Mouse (Mus musculus): ENCODE data around the gene Ywhae. TPM values are rescaled to one million over a fixed set of nuclear protein-coding genes. Genes with fewer than 3 reads are reported as not detected.

Ywhae gene
- total RNA-seq, 2 experiments from 2014 or later: 1,280 to 1,321 TPM

GRCm38 (mm10) chr11:75735462-75736252 lies 3.0 kb downstream of the Ywhae start:
- intact Hi-C loops (cut with DNase I): no loop called here
- DNase-seq (ENCODE audit: low spot score in 2 of 2): no peak

GRCm38 (mm10) chr11:75736978-75737377 lies 4.3 kb downstream of the Ywhae start:
- DNase-seq (ENCODE audit: low spot score in 2 of 2): no peak

GRCm38 (mm10) chr11:75737806-75738476 lies 5.3 kb downstream of the Ywhae start:
- intact Hi-C loops (cut with DNase I): no loop called here
- DNase-seq (ENCODE audit: low spot score in 2 of 2): no peak

More at GRCm38 (mm10) chr11:75736978-75737377, 4.3 kb downstream of the Ywhae start:
- intact Hi-C loops (cut with DNase I): no loop called here

DNA sequence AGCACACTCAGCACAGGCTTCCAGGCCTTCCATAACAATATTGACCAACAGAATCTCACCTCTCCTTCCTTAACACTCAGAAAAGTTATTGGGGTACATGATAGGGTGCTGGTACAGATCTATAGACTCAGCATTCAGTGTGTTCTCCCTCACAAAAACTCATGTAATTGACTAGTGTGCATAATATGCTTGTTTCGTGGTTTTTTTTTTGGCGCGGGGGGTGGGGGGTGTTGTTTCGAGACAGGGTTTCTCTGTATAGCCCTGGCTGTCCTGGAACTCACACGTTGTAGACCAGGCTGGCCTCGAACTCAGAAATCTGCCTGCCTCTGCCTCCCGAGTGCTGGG lies 5.8 kb downstream of the Ywhae start:
- DNase-seq (ENCODE audit: low spot score in 2 of 2): no peak
- intact Hi-C loops (cut with DNase I): no loop called here

DNA sequence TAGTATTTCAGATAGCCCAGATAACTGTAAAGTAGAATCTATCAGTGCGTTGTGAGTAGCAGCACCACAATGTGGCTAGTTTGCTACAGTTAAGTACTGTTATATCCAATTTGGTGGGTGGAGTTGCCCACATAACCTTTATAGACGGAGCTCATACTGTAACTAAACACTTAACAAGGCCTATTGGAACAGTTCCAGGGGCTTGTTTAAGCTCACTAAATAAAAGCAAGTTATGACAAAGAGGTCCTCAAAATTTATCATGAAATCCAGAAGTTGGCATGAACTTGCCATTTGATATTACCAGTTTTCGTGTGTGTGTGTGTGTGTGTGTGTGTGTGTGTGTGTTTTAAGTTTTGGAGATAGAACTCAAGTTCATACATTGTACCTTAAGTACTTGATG lies 7.5 kb downstream of the Ywhae start:
- intact Hi-C loops (cut with DNase I): no loop called here
- no peak for DNase-seq (ENCODE audit: low spot score in 2 of 2)

DNA sequence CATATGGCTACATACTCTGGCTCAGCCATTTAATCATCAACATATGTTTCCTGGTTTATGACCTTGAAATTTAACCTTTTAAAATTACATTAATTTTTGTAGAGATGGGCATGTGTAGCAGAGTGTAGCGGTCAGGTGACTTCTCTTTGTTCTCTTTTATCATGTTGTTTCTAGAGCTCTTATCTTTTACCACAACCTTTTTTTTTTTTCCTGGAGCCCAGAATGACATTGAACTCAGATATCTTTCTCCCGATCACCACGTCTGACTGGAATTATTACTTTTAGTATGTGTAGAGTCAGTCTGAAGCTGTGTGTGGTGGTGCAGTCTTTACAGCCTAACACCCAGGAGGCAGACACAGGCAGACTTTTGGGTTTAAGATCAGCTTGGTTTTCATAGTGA lies 8.9 kb downstream of the Ywhae start:
- intact Hi-C loops (cut with DNase I): no loop called here
- no peak for DNase-seq (ENCODE audit: low spot score in 2 of 2)

DNA sequence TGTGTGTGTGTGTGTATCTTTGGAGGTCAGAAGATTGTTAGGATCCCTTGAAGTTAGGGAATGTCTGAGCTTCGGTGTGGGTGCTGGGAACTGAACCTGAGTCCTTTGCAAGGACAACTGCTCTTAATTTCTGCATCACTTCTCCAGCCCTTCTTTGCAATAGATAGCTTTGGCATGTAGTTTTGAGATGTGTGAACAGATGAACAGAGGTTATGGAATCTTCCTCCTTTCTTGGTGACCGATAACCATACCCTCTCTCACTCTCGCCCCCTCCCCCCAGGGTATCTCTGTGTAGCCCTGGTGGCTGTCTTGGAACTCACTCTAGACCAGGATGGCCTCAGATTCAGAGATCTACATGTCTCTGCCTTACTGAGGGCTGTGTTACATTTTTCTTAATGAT lies 12.1 kb downstream of the Ywhae start:
- intact Hi-C loops (cut with DNase I): no loop called here
- no peak for DNase-seq (ENCODE audit: low spot score in 2 of 2)

- intact Hi-C loops (cut with DNase I): no loop called here
- DNase-seq (ENCODE audit: low spot score in 2 of 2): no peak
Measured at GRCm38 (mm10) chr11:75750537-75750936, 17.9 kb downstream of the Ywhae start.

DNA sequence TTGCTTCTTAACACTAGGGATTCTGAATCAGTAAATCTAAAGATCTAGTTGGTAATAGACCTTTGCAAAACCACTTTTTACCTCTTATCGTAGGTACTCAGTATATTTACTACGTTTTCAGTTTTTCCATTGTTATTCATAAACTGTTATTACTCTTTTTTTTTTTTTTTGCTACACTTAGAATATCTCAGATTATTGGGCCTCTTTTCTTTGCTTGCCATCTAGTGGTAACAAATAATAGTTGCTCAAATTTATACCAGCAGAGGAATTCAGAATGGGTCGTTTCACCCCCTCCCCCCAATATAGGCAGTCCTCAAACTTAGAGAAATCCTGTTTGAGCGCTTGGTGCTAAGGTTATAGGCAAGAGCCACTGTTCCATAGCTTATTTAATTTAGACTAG lies 18.4 kb downstream of the Ywhae start:
- no peak for DNase-seq (ENCODE audit: low spot score in 2 of 2)
- intact Hi-C loops (cut with DNase I): no loop called here

DNA sequence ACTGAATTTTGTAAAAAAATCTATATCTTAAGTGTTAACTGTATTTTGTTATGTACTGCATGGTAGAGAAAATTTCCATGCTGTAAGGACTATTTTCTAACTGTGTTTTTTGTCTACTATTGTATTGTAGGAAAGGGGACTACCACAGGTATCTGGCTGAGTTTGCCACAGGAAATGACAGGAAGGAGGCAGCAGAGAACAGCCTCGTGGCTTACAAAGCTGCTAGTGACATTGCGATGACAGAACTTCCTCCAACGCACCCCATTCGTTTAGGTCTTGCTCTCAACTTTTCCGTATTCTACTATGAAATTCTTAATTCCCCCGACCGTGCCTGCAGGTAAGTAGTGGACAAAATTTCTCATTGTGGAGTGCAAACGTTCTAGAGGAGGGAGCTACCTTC lies 24.0 kb downstream of the Ywhae start:
- no peak for DNase-seq (ENCODE audit: low spot score in 2 of 2)
- intact Hi-C loops (cut with DNase I): no loop called here

GRCm38 (mm10) chr11:75758553-75758952 lies 25.9 kb downstream of the Ywhae start:
- DNase-seq (ENCODE audit: low spot score in 2 of 2): no peak
- intact Hi-C loops (cut with DNase I): no loop called here

DNA sequence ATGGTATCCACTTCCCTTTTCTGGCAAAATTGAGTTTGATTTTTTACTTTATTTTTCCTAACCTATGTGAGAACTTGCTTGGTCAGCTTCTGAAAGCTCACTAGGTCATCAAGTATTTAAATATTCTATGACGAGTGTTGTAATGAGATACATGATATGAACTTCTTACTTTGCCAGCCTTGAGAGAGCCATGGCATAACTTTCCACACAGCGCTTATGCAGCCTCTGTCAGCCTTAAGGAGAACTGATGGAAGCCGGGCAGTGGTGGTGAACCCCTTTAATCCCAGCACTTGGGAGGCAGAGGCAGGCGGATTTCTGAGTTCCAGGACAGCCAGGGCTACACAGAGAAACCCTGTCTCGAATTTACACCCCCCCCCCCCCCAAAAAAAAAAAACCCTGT lies 28.1 kb downstream of the Ywhae start:
- DNase-seq (ENCODE audit: low spot score in 2 of 2): no peak
- intact Hi-C loops (cut with DNase I): no loop called here

DNA sequence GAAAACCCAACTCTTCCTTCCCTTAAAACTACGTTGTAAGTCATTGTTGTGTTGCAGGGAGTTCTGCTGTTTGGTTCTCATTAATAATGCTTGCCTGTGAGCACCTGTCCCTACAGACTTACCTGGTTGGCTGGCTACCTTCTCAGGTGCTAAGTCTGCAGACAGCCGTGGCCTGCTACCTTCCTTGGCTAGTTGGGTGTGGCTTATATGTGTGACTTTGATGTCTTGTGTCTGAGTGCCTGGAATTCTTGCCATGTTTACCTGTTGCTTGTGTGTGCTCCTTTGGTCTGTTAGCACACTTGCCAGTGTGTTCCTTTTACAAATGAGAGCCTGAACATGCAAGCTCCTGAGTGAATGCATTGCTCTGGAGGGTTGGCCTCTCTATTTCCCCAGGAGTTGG lies 30.0 kb downstream of the Ywhae start:
- DNase-seq (ENCODE audit: low spot score in 2 of 2): no peak
- intact Hi-C loops (cut with DNase I): no loop called here

- no peak for DNase-seq (ENCODE audit: low spot score in 2 of 2)
- intact Hi-C loops (cut with DNase I): no loop called here
Measured at GRCm38 (mm10) chr11:75764521-75765023, 31.9 kb downstream of the Ywhae start.

GRCm38 (mm10) chr11:75765161-75765560 lies 32.5 kb downstream of the Ywhae start:
- intact Hi-C loops (cut with DNase I): no loop called here
- DNase-seq (ENCODE audit: low spot score in 2 of 2): no peak

DNA sequence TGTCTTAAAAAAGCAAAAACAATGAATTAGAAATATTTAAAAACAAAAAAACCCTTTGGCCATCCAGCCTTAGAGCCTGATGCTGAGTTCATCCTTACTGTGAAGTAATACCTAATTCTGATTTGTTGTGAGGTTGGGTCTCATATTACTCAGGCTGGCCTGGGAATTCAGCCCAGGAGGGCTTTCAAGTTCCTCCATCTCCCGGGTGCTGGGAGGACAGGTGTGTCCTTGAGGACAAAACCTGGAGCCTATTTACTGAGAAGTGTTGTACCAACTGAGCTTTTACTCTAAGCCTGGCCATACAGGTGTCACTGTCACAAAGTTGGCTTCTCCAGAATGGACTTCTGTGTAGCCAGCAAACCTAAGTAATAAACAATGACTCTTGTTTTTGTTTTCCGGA lies 34.3 kb downstream of the Ywhae start:
- DNase-seq (ENCODE audit: low spot score in 2 of 2): no peak
- intact Hi-C loops (cut with DNase I): no loop called here

DNA sequence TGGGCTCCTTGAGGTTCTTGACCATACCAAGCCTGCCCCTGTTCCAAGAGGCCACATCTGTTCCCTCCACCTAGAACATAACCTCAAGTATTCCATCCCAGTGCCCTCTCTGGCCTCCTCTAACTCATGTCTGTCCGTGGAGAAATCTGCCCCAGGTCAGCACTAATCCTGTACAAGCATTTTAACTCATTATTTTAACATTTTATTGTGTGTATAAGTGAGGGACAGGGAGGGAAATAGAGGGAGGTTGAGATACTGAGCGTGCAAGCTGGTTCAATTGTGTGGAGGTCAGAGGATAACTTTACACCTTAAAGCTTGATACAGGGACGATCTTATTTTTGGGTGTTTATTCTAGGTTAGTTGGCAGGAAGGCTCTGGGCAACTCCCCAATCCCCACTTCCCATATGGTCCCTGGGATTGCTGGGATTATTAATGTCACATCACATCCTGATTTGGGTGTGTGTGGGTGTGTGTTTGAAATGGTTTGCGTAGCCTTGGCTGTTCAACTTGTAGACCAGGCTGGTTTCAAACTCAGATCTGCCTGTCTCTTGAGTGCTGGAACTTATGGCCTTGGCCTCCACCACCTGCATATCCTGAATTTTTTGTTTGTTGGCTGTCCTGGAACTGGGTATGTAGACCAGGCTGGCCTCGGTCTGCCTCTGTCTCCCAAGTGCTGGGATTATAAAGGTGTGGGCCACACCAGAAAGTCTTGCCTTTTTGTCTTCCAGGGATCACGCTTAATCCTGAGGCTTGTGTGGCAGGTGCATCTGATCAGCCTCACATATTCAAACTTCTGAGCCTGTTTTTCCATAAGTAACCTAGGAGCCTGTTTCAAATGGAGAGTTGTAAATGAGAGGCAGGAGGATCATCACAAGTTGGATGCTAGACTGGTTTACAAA lies 35.7 kb downstream of the Ywhae start:
- peak; percentile 37 for DNase-seq (ENCODE audit: low spot score in 2 of 2)
- intact Hi-C loops (cut with DNase I): no loop called here

- intact Hi-C loops (cut with DNase I): no loop called here
- peak; percentile 76 to 81 for DNase-seq (ENCODE audit: low spot score in 2 of 2)
Measured at GRCm38 (mm10) chr11:75769206-75769605, 36.5 kb downstream of the Ywhae start.

GRCm38 (mm10) chr11:75772562-75772961 lies 39.9 kb downstream of the Ywhae start:
- intact Hi-C loops (cut with DNase I): no loop called here

DNA sequence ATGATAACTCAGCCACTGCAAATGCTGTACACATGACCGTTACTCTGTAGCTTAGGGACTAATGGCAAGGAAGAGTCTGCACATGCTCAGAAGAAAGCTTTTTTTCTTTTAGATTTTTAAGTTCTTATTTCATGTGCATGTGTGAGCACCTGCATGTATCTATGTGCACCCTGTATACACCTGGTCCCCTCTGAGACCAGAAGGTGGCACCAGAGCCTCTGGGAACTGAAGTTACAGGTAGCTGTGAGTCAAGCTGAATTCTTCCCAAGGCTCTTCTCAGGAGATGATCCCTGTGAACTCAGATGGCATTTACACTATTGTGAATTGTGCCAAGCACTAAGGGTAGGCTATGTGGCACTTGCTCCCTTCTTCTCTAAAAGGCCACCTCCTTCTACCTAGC lies 43.2 kb downstream of the Ywhae start:
- no peak for DNase-seq (ENCODE audit: low spot score in 2 of 2)
- intact Hi-C loops (cut with DNase I): no loop called here

More at GRCm38 (mm10) chr11:75772562-75772961, 39.9 kb downstream of the Ywhae start:
- no peak for DNase-seq (ENCODE audit: low spot score in 2 of 2)
